Mouse (Mus musculus) right cerebral cortex, postnatal 14 days (tissue): ENCODE measurements around the gene Gm49661.
A peak's percentile ranks its signal among the peaks of the same experiment; 100 is the strongest.

Source experiments
- DNase-seq: peaks from one replicate; pipeline ENCODE4 v3.0.0; 2022

The Gm49661 gene

GRCm38 (mm10) chr8:84928456-84929306, 40.6 kb downstream of the Gm49661 start:
- DNase-seq: peak; percentile 76

GRCm38 (mm10) chr8:84927513-84927912, 41.7 kb downstream of the Gm49661 start:
- no peak for DNase-seq

DNA sequence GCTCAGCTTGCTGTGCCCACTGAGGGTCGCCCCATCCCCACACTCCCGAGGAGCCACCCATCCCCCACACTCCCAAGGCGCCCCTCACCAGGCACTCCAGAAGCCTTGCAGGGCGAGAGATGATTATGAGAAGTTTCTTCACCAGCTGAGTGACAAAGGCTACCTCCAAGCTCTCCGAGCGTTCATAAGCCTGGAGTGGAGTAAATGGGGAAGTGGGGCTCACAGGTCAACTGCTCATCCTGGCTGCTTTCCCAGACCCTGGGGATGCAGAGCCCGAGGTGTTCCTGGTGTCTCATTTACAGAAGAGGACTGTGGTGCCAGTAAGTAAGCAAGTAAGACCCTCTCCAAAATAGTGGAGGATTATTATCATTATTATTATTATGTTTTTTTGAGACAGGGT, 43.7 kb downstream of the Gm49661 start:
- DNase-seq: no peak

GRCm38 (mm10) chr8:84921596-84921995, 47.6 kb downstream of the Gm49661 start:
- DNase-seq: no peak

- no peak for DNase-seq
Observed at GRCm38 (mm10) chr8:84918646-84919045, 50.6 kb downstream of the Gm49661 start.

DNA sequence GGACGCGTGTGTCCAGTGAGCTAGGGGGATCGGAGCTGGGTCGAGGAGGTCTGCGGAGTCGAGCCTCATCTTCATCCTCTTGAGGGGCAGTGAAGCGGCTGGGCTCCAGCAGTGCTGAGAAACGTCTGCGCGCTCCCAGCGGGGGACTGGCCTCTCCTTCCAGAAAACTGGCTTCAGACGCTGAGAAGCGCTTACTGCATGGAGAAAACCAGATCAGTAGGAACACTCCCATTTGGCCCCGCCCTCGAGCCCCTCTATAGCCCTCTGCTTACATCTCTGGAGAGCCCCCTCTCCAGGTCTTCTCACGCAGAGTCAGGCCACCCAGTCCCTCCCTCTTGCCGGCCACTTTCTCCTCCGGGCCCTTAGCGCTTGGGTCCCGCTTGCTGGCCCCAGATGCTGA, 51.5 kb downstream of the Gm49661 start:
- no peak for DNase-seq
